ENCODE assay signal across 32 mouse cellular contexts in the genomic region with DNA sequence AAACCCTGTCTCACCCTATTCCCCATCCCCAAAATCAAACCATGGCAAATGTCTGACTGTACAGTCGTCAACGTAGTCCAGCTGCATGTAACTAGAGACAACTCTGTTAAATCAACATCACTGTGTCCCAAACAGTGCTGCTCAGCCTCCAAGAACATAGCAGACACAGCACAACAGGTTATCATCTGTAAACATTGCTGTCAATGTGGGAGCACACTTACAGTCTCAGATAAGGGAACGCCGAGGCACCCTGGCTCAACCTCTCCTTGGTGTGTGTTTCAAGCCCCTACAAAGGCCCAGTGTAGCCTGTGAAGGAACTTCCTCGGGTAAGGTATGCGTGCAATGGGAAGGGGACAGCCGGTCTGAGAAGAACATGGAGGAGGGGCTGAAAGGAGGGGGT. TPM values are rescaled to one million over a fixed set of nuclear protein-coding genes. Genes with fewer than 3 reads are reported as not detected.
DNase-seq lines count a peak whose midpoint lies in the region; ATAC-seq and TF ChIP-seq lines count a peak whose summit lies in the region.
"Had no signal": no experiment of that assay in that cellular context is flagged by ENCODE, and none has a peak within 500 bp of the region (broad histone marks: within the 10 kb centered on the region; RNA-seq: fewer than 3 reads in every experiment).

No protein-coding gene starts in this region.

- intact Hi-C loops in gastrocnemius, adult 2 months (cut with DNase I), result no loop called here

- H3K27me3 ChIP-seq in liver, embryonic 14.5 days (ENCODE audit: control insufficient read depth, insufficient read depth, low read length), result peaks cover 2% of the 10 kb centered on the region; the same call in 1 of the 2 replicates
- no peaks in the 10 kb centered on the region for H3K27me3 ChIP-seq in hindbrain, embryonic 10.5 days (ENCODE audit: insufficient read depth, poor library complexity, severe bottlenecking)
- H3K27me3 ChIP-seq: embryonic facial prominence, embryonic 13.5 days; forebrain, embryonic 12.5 days; hindbrain, embryonic 12.5 days; limb, embryonic 12.5 days; neural tube, embryonic 12.5 days had no signal

- WGBS in liver, embryonic 14.5 days (ENCODE audit: insufficient replicate concordance), result 21% methylated on average over 7 of the region's 7 CpGs
- 87% methylated on average over 7 of the region's 7 CpGs for WGBS in hindbrain, embryonic 10.5 days

- H3K4me2 ChIP-seq in liver, embryonic 14.5 days (ENCODE audit: low read depth), result peak overlapping the region; percentile 26; the same call in 1 of the 2 replicates
- H3K4me2 ChIP-seq: embryonic facial prominence, embryonic 13.5 days; forebrain, embryonic 12.5 days; hindbrain, embryonic 12.5 days; limb, embryonic 12.5 days; neural tube, embryonic 12.5 days had no signal

- no peak for TF ChIP-seq CTCF in liver, embryonic 14.5 days (IDR thresholded peaks at IDR 0.05; ENCODE audit: low read depth)
- TF ChIP-seq CTCF in gastrocnemius, adult 2 months (IDR thresholded peaks at IDR 0.05), result no peak

- peak overlapping the region; percentile 8 for H3K27ac ChIP-seq in liver, embryonic 14.5 days
- H3K27ac ChIP-seq in gastrocnemius, adult 2 months, result no peak overlapping the region
- H3K27ac ChIP-seq in hindbrain, embryonic 10.5 days, result no peak overlapping the region
- H3K27ac ChIP-seq: embryonic facial prominence, embryonic 13.5 days; forebrain, embryonic 12.5 days; hindbrain, embryonic 12.5 days; limb, embryonic 12.5 days; macrophage; midbrain, embryonic 10.5 days; neural tube, embryonic 12.5 days had no signal

- peak; percentile 56 for ATAC-seq in erythroid progenitor cell, adult 5-6 weeks (replicated peaks; ENCODE audit: low FRiP score, poor library complexity, severe bottlenecking)
- ATAC-seq in liver, embryonic 14.5 days (ENCODE audit: insufficient read depth), result peak; percentile 80
- ATAC-seq in megakaryocyte-erythroid progenitor cell, adult 5-6 weeks (replicated peaks; ENCODE audit: low FRiP score, low TSS enrichment, poor library complexity, severe bottlenecking), result peak; percentile 94
- ATAC-seq: activated CD4-positive, CD25-positive, alpha-beta regulatory T cell, adult 4 months; forebrain, postnatal 0 days; intestine, embryonic 16.5 days; midbrain, embryonic 16.5 days had no signal

- H3K9me3 ChIP-seq in liver, embryonic 14.5 days (ENCODE audit: control insufficient read depth, low read length), result no peaks in the 10 kb centered on the region
- no peaks in the 10 kb centered on the region for H3K9me3 ChIP-seq in hindbrain, embryonic 10.5 days
- H3K9me3 ChIP-seq: embryonic facial prominence, embryonic 13.5 days; forebrain, embryonic 12.5 days; hindbrain, embryonic 12.5 days; limb, embryonic 12.5 days; midbrain, embryonic 10.5 days; neural tube, embryonic 12.5 days had no signal

- peak overlapping the region; percentile 7; the same call in 1 of the 2 replicates for H3K9ac ChIP-seq in liver, embryonic 14.5 days (replicated peaks)
- H3K9ac ChIP-seq: embryonic facial prominence, embryonic 13.5 days; forebrain, embryonic 12.5 days; forebrain, postnatal 0 days; hindbrain, embryonic 12.5 days; limb, embryonic 12.5 days; neural tube, embryonic 12.5 days had no signal

- no peaks in the 10 kb centered on the region for H3K36me3 ChIP-seq in liver, embryonic 14.5 days (replicated peaks; ENCODE audit: control insufficient read depth, insufficient read depth, low read depth)
- H3K36me3 ChIP-seq in hindbrain, embryonic 10.5 days, result no peaks in the 10 kb centered on the region
- H3K36me3 ChIP-seq: embryonic facial prominence, embryonic 13.5 days; forebrain, embryonic 12.5 days; hindbrain, embryonic 12.5 days; limb, embryonic 12.5 days; midbrain, embryonic 10.5 days; neural tube, embryonic 12.5 days had no signal

- no peak overlapping the region for H3K4me3 ChIP-seq in liver, embryonic 14.5 days (ENCODE audit: insufficient read depth in 1 of 2, low read depth in 2 of 2, low read length in 2 of 2)
- H3K4me3 ChIP-seq in gastrocnemius, adult 2 months, result no peak overlapping the region
- no peak overlapping the region for H3K4me3 ChIP-seq in hindbrain, embryonic 10.5 days
- H3K4me3 ChIP-seq: embryonic facial prominence, embryonic 13.5 days; erythroblast, embryonic 14.5 days; forebrain, embryonic 12.5 days; hindbrain, embryonic 12.5 days; limb, embryonic 12.5 days; midbrain, embryonic 10.5 days; myocyte; neural tube, embryonic 12.5 days had no signal

- DNase-seq in thymus, postnatal 14 days, result peak; percentile 28
- DNase-seq in thymus, postnatal 36 days, result no peak
- DNase-seq in liver, embryonic 14.5 days (ENCODE audit: low read depth in 3 of 3, low spot score in 3 of 3), result peak in 1 of 3 experiments; percentile 53
- DNase-seq in frontal cortex, postnatal 25 days (ENCODE audit: low spot score in 2 of 2), result no peak
- no peak for DNase-seq in gastrocnemius, adult 2 months
- no peak for DNase-seq in hindbrain, embryonic 10.5 days (ENCODE audit: low spot score)
- DNase-seq: adrenal gland, adult 8-10 months; cerebellum, adult 11 months; cerebellum, adult 9-10 months; cerebellum, postnatal 36 days; forebrain, postnatal 0 days; gastrocnemius, postnatal 14 days; kidney, adult 9 months; kidney, postnatal 14 days; lung, adult 18-20 months; lung, postnatal 10 days; right cerebral cortex, adult 18-20 months; thymus, postnatal 25 days had no signal

- peaks cover 13 to 17% of the 10 kb centered on the region in 2 experiments for H3K4me1 ChIP-seq in liver, embryonic 14.5 days (replicated peaks; ENCODE audit: control insufficient read depth in 2 of 2, insufficient read depth in 2 of 2, low read length in 1 of 2)
- H3K4me1 ChIP-seq in hindbrain, embryonic 10.5 days (replicated peaks), result no peaks in the 10 kb centered on the region
- H3K4me1 ChIP-seq: forebrain, embryonic 12.5 days; hindbrain, embryonic 12.5 days; limb, embryonic 12.5 days; neural tube, embryonic 12.5 days had no signal

- TF ChIP-seq EP300 in liver, embryonic 14.5 days (IDR thresholded peaks at IDR 0.05; ENCODE audit: low read depth), result peak; percentile 79

RNA-seq across cellular contexts. Expression of gene Ifngr2, which starts 29.9 kb away (rescaled TPM):
- 5.4 and 6.1 TPM in 2 replicates for total RNA-seq in erythroid progenitor cell, adult 5-6 weeks (2015; ENCODE audit: low replicate concordance)
- total RNA-seq in erythroid progenitor cell, adult 5-6 weeks (2017; ENCODE audit: low replicate concordance), result 2.3 and 5.8 TPM in 2 replicates
- polyA plus RNA-seq in liver, embryonic 14.5 days (2012; rRNA removed), result 3.9 and 4.9 TPM in 2 replicates
- polyA plus RNA-seq in liver, embryonic 14.5 days (2014; fragmentation: Nextera tagmentation; extraction: Ambion mirVana), result 13.1 and 13.5 TPM in 2 replicates
- total RNA-seq in megakaryocyte-erythroid progenitor cell, adult 5-6 weeks (2014; fragmentation: Nextera tagmentation), result 7.2 and 8.7 TPM in 2 replicates
- total RNA-seq in megakaryocyte-erythroid progenitor cell, adult 5-6 weeks (2017), result 5.4 and 6.7 TPM in 2 replicates
- 10 to 100 TPM; 55.2 to 55.5 TPM for total RNA-seq in gastrocnemius, adult 2 months (2021)
- 25.1 and 36.7 TPM in 2 replicates for polyA plus RNA-seq in hindbrain, embryonic 10.5 days (2016; fragmentation: Nextera tagmentation; extraction: Ambion mirVana)

RNA-seq across cellular contexts. Expression of gene Ifnar1, which starts 32.0 kb away (rescaled TPM):
- 31.9 and 32.1 TPM in 2 replicates for total RNA-seq in erythroid progenitor cell, adult 5-6 weeks (2015; ENCODE audit: low replicate concordance)
- total RNA-seq in erythroid progenitor cell, adult 5-6 weeks (2017; ENCODE audit: low replicate concordance), result 38.1 and 46.3 TPM in 2 replicates
- polyA plus RNA-seq in liver, embryonic 14.5 days (2012; rRNA removed), result 9.3 and 11.6 TPM in 2 replicates
- polyA plus RNA-seq in liver, embryonic 14.5 days (2014; fragmentation: Nextera tagmentation; extraction: Ambion mirVana), result 15.4 and 16.2 TPM in 2 replicates
- 16.3 and 19.6 TPM in 2 replicates for total RNA-seq in megakaryocyte-erythroid progenitor cell, adult 5-6 weeks (2014; fragmentation: Nextera tagmentation)
- total RNA-seq in megakaryocyte-erythroid progenitor cell, adult 5-6 weeks (2017), result 22.2 and 22.7 TPM in 2 replicates
- total RNA-seq in gastrocnemius, adult 2 months (2021), result 10 to 100 TPM; 12.6 to 15.1 TPM
- 49.8 and 50.5 TPM in 2 replicates for polyA plus RNA-seq in hindbrain, embryonic 10.5 days (2016; fragmentation: Nextera tagmentation; extraction: Ambion mirVana)

Comparison
In these comparisons a context has a peak if more than half of its experiments do, and no peak if none do; other contexts are left out.
1. RNA of gene Ifngr2, which starts 29.9 kb away (total RNA-seq): 55.2 to 55.5 TPM in gastrocnemius, adult 2 months; 5.4 to 8.7 TPM in megakaryocyte-erythroid progenitor cell, adult 5-6 weeks and 2.3 to 6.1 TPM in erythroid progenitor cell, adult 5-6 weeks; every median in the first group is over 4 times any median in the second.
2. Peak in every context shown above with its lines, with median percentiles within 50 percentile points of each other: ATAC-seq.